Mouse (Mus musculus) hindbrain, postnatal 0 days (tissue): ENCODE data around the gene Nup93. TPM values are rescaled to one million over a fixed set of nuclear protein-coding genes. Genes with fewer than 3 reads are reported as not detected.

ENCODE experiments used
- ATAC-seq: fragments of 200-750 bp; cut with Nextera tagmentation; 2 replicates; pipeline ENCODE4 v1.8.0; 2017; ENCODE audit warnings: mild to moderate bottlenecking, moderate TSS enrichment, moderate library complexity
- DNase-seq: peaks from one replicate; pipeline ENCODE4 v3.0.0-alpha.2; 2015; ENCODE audit warnings: low spot score
- H3K27ac ChIP-seq: fragments of 300-500 bp; sonication (generic); 2 replicates; pipeline ENCODE4 v1.5.1; 2014; ENCODE audit warnings: mild to moderate bottlenecking
- H3K27me3 ChIP-seq: fragments of 300-500 bp; sonication (generic); 2 replicates; pipeline ENCODE4 v1.6.1; 2014; ENCODE audit warnings: low read length, mixed read lengths; ENCODE audit not compliant: insufficient read depth
- H3K36me3 ChIP-seq: fragments of 300-500 bp; sonication (generic); 2 replicates; pipeline ENCODE4 v1.6.1; 2014; ENCODE audit warnings: low read length, mixed read lengths; ENCODE audit not compliant: insufficient read depth
- H3K4me1 ChIP-seq: fragments of 300-500 bp; sonication (generic); 2 replicates; pipeline ENCODE4 v1.6.1; 2014; ENCODE audit warnings: antibody characterized with exemption, low read length, mixed read lengths; ENCODE audit not compliant: insufficient read depth
- H3K4me2 ChIP-seq: fragments of 300-500 bp; sonication (generic); 2 replicates; pipeline ENCODE4 v1.6.1; 2014; ENCODE audit warnings: low read depth, mild to moderate bottlenecking, low read length, moderate library complexity, mixed read lengths
- H3K4me3 ChIP-seq: fragments of 300-500 bp; sonication (generic); 2 replicates; pipeline ENCODE4 v1.5.1; 2014; ENCODE audit warnings: low read length
- H3K9ac ChIP-seq: fragments of 300-500 bp; sonication (generic); replicated peaks from 2 replicates; pipeline ENCODE4 v1.6.1; 2014; ENCODE audit warnings: mild to moderate bottlenecking, low read length, moderate library complexity, mixed read lengths
- H3K9me3 ChIP-seq: fragments of 300-500 bp; sonication (generic); 2 replicates; pipeline ENCODE4 v1.6.1; 2016; ENCODE audit warnings: low read length, mixed read lengths
- CTCF ChIP-seq: IDR thresholded peaks from 2 replicates; pipeline ENCODE4 v1.5.1; 2016; ENCODE audit warnings: antibody characterized with exemption, control low read depth, low read depth
- WGBS: fragments of 180-500 bp; shearing (Covaris S2); extraction: QIAGEN DNeasy Blood & Tissue Kit; methylation state at CpG from one replicate; pipeline ENCODE4 v1.1.7; 2014; 5-methylcytosine and 5-hydroxymethylcytosine counted together
- polyA plus RNA-seq: library from polyadenylated mRNA; unstranded; fragments of >200 nt; fragmentation: Nextera tagmentation; extraction: Ambion mirVana; gene quantifications from 2 replicates; pipeline ENCODE4 v1.2.1, GENCODE M21; 2015
- total RNA-seq: library from RNA; depleted of rRNA; stranded (reverse); fragments of >200 nt; gene quantifications from 2 replicates; pipeline ENCODE4 v1.2.3, GENCODE M21; 2014

Nup93 gene
- total and polyA plus RNA-seq, 2 experiments from 2014 or later: 33.1 to 44.8 TPM

DNA sequence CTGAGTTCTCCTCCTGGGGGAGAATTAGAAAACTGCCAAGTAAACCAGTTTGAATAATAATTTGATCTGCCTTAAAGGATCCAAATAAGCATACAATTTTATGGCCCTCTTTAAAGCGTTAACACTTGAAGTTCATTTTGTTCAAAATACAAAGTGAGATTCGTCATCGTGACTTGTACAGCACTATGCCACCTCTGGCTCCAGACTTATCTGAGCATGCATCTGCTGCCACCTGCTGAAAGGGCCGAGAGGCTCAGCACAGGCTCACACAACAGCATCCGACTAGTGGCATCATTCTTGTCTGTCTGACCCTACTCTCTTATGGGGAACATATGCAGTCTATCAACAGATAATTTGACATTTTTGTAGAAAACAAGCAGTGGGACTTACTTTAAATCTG lies 59.7 kb downstream of the Nup93 start:
- ATAC-seq (no peak), DNase-seq (no peak)
- peaks cover 17% of the 10 kb centered on the region; the same call in 1 of the 2 replicates for H3K4me1 ChIP-seq
- TF ChIP-seq CTCF: peak; percentile 49
- no peaks in the 10 kb centered on the region for H3K27me3 ChIP-seq
- WGBS: 75% methylated on average over 5 of the region's 5 CpGs
- H3K4me3 ChIP-seq: no peak overlapping the region
- H3K9me3 ChIP-seq: no peaks in the 10 kb centered on the region
- H3K9ac ChIP-seq: no peak overlapping the region
- H3K27ac ChIP-seq: no peak overlapping the region
- H3K4me2 ChIP-seq: no peak overlapping the region
- H3K36me3 ChIP-seq: no peaks in the 10 kb centered on the region

GRCm38 (mm10) chr8:94278295-94278694 lies 63.9 kb downstream of the Nup93 start:
- no peaks in the 10 kb centered on the region for H3K4me1 ChIP-seq
- H3K27ac ChIP-seq: no peak overlapping the region
- WGBS: 93% methylated on average over 6 of the region's 6 CpGs
- DNase-seq (no peak), ATAC-seq (no peak)
- H3K9ac ChIP-seq: no peak overlapping the region
- no peaks in the 10 kb centered on the region for H3K36me3 ChIP-seq
- H3K27me3 ChIP-seq: no peaks in the 10 kb centered on the region
- H3K9me3 ChIP-seq: no peaks in the 10 kb centered on the region
- TF ChIP-seq CTCF: peak; percentile 27
- H3K4me2 ChIP-seq: no peak overlapping the region
- no peak overlapping the region for H3K4me3 ChIP-seq

GRCm38 (mm10) chr8:94280001-94280613 lies 65.7 kb downstream of the Nup93 start:
- no peak for TF ChIP-seq CTCF
- Histone ChIP-seq H3K36me3 (no peaks in the 10 kb centered on the region), H3K4me1 (no peaks in the 10 kb centered on the region), H3K27ac (no peak overlapping the region), H3K9me3 (no peaks in the 10 kb centered on the region), H3K4me3 (no peak overlapping the region), H3K9ac (no peak overlapping the region), H3K4me2 (no peak overlapping the region), H3K27me3 (no peaks in the 10 kb centered on the region)
- DNase-seq: no peak
- no peak for ATAC-seq
- 76% methylated on average over 5 of the region's 5 CpGs for WGBS

- ATAC-seq (0 out of 2 replicates have a peak, but pooled peaks have one; percentile 43), DNase-seq (peak; percentile 55)
- Histone ChIP-seq H3K36me3 (no peaks in the 10 kb centered on the region), H3K27ac (no peak overlapping the region; the same call in 1 of the 2 replicates), H3K4me1 (no peaks in the 10 kb centered on the region), H3K4me2 (no peak overlapping the region), H3K9me3 (no peaks in the 10 kb centered on the region), H3K9ac (no peak overlapping the region), H3K27me3 (no peaks in the 10 kb centered on the region), H3K4me3 (no peak overlapping the region)
- WGBS: 46% methylated on average over 3 of the region's 3 CpGs
- no peak for TF ChIP-seq CTCF
Observed at GRCm38 (mm10) chr8:94282453-94282985, 68.2 kb downstream of the Nup93 start.

- ATAC-seq: no peak
- WGBS: 71% methylated on average over 7 of the region's 7 CpGs
- no peak for DNase-seq
- Histone ChIP-seq H3K27me3 (no peaks in the 10 kb centered on the region), H3K4me3 (no peak overlapping the region), H3K9me3 (no peaks in the 10 kb centered on the region), H3K36me3 (0 out of 2 replicates have a peak, but pooled peaks cover 5% of the 10 kb centered on the region), H3K27ac (no peak overlapping the region), H3K4me1 (no peaks in the 10 kb centered on the region), H3K9ac (no peak overlapping the region), H3K4me2 (no peak overlapping the region)
- TF ChIP-seq CTCF: no peak
Observed at GRCm38 (mm10) chr8:94284204-94284603, 69.8 kb downstream of the Nup93 start.

DNA sequence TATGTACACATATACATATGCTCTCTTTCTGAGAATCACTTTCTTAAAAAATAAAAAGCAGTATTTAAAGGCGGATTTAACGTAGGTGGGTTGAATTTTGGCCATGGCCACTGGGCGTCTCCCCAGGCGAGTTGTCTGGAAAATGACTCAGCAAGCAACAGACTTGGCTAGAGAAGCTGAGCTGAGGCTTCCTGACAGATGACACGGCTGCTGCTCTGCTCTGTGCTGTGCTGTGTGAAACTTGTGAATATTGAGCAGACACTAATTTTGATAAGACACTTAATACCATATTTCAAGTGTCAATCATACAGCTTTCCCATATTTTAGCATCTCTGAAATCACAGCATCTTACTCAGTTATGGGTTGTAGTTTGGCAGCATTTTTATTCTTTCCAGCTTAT lies 76.2 kb downstream of the Nup93 start:
- 82% methylated on average over 5 of the region's 5 CpGs for WGBS
- Histone ChIP-seq H3K4me3 (no peak overlapping the region), H3K4me2 (no peak overlapping the region), H3K9ac (no peak overlapping the region), H3K27me3 (no peaks in the 10 kb centered on the region), H3K27ac (no peak overlapping the region), H3K36me3 (peaks cover 8% of the 10 kb centered on the region; the same call in 1 of the 2 replicates), H3K9me3 (no peaks in the 10 kb centered on the region), H3K4me1 (no peaks in the 10 kb centered on the region)
- ATAC-seq (no peak), DNase-seq (no peak)
- no peak for TF ChIP-seq CTCF

DNA sequence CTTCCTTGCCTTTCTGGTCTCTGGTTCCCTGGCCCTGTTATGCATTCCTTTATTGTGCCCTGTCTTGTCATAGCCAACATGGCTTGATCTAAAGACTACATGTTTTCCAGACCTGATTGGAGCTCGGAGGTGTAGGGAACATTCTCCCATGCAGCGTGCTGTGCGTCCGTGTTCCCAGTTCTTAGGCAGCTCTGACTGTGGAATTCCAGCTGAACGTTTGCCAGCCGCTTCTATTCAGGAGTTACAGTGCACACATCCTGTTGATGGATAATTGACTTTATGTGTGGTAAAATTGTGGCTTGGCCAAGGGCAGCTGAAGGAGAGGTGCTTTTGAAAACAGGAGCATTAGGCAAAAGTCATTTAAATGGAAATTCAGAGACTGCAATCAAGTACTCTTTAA lies 77.7 kb downstream of the Nup93 start:
- H3K9me3 ChIP-seq: no peaks in the 10 kb centered on the region

More for the DNA sequence above, 77.7 kb downstream of the Nup93 start:
- DNase-seq (peak; percentile 31), ATAC-seq (no peak)
- no peak overlapping the region for H3K4me3 ChIP-seq
- H3K4me1 ChIP-seq: no peaks in the 10 kb centered on the region
- H3K4me2 ChIP-seq: no peak overlapping the region
- peak overlapping the region; percentile 51 for H3K27ac ChIP-seq
- H3K36me3 ChIP-seq: peaks cover 8% of the 10 kb centered on the region; the same call in 1 of the 2 replicates
- no peak overlapping the region for H3K9ac ChIP-seq
- WGBS: 48% methylated on average over 6 of the region's 6 CpGs
- H3K27me3 ChIP-seq: no peaks in the 10 kb centered on the region
- TF ChIP-seq CTCF: no peak
